1 mouse cellular context compared by ENCODE assay signal in genomic region chr19:5636036-5636570, GRCm38 (mm10).
TF ChIP-seq lines count a peak whose summit lies in the region.

No protein-coding gene starts in this region.

TF ChIP-seq in C2C12, 6 proteins besides CTCF, POLR2A, EP300 and RAD21 (continued from another document):
- TF ChIP-seq MAX (IDR thresholded peaks at IDR 0.05): no peak
